Mouse (Mus musculus) spleen, adult 2 months (tissue): ENCODE results near the gene Fgf22. TPM values are rescaled to one million over a fixed set of nuclear protein-coding genes. Genes with fewer than 3 reads are reported as not detected.

Source experiments
- DNase-seq, 2 experiments: peaks; one replicate each; pipeline versions ENCODE4 v3.0.0 to v3.0.0-alpha.2; 2012 to 2021; ENCODE audit warnings: low spot score in 2 of 2, low read depth in 1 of 2
- H3K27ac ChIP-seq: fragments of 200-500 bp; 2 replicates; pipeline ENCODE4 v1.5.1; 2012; ENCODE audit warnings: low read length, inconsistent platforms; ENCODE audit not compliant: insufficient read depth
- H3K27me3 ChIP-seq: fragments of 200-500 bp; 2 replicates; pipeline ENCODE4 v1.6.1; 2012; ENCODE audit warnings: mild to moderate bottlenecking, moderate library complexity, low read length, inconsistent platforms; ENCODE audit not compliant: control insufficient read depth, insufficient read depth
- H3K36me3 ChIP-seq: fragments of 200-500 bp; 2 replicates; pipeline ENCODE4 v1.6.1; 2012; ENCODE audit warnings: mild to moderate bottlenecking, low read length, inconsistent platforms; ENCODE audit not compliant: control insufficient read depth, insufficient read depth
- H3K4me1 ChIP-seq: fragments of 200-500 bp; 2 replicates; pipeline ENCODE4 v1.6.1; 2011; ENCODE audit warnings: inconsistent platforms; ENCODE audit not compliant: control insufficient read depth, insufficient read depth, insufficient read length
- H3K4me3 ChIP-seq: fragments of 200-500 bp; 2 replicates; pipeline ENCODE4 v1.5.1; 2011; ENCODE audit warnings: mild to moderate bottlenecking, inconsistent platforms; ENCODE audit not compliant: insufficient read depth, insufficient read length; ENCODE audit errors: extremely low read depth
- CTCF ChIP-seq: fragments of 200-500 bp; IDR thresholded peaks from 2 replicates; pipeline ENCODE4 v1.5.1; 2011; ENCODE audit warnings: mild to moderate bottlenecking, inconsistent platforms; ENCODE audit not compliant: insufficient read depth, insufficient read length, insufficient replicate concordance; ENCODE audit errors: extremely low read depth
- POLR2A ChIP-seq: fragments of 200-500 bp; IDR thresholded peaks from 2 replicates; pipeline ENCODE4 v1.6.1; 2011; ENCODE audit warnings: low read depth, low read length, inconsistent platforms
- WGBS: fragments of 180-500 bp; shearing (Covaris S2); methylation state at CpG from one replicate; pipeline ENCODE4 v1.1.7; 2018; 5-methylcytosine and 5-hydroxymethylcytosine counted together
- polyA plus RNA-seq: library from polyadenylated mRNA; depleted of rRNA; stranded (reverse); fragments of >200 nt; gene quantifications from 2 replicates; pipeline ENCODE4 v1.2.3, GENCODE M21; 2012

Gene Fgf22
- polyA plus RNA-seq, 1 experiment: not detected

DNA sequence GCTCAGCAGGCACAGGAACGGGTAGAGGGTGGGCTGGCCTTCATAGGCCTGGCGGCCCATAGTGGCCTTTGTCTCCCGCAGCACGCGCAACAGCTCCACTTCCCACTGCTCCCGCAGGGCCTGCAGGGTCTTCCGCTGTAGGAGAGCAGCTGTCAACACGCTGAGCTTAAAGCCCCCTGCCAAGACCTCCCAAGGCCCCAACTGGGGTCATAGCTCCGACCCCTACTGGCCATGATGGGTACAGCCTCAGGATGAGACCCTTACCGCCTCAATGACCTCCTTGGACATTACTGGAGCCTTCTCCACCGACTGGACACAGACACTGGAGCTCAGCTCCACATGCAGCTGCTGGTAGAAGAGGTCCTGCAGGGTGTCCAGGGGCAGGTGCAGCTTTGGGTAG lies 14.0 kb upstream of the Fgf22 start:
- H3K4me1 ChIP-seq: no peaks in the 10 kb centered on the region
- H3K27ac ChIP-seq: no peak overlapping the region
- WGBS: 92% methylated on average over 11 of the region's 11 CpGs
- H3K27me3 ChIP-seq: no peaks in the 10 kb centered on the region
- TF ChIP-seq POLR2A (no peak), CTCF (no peak)
- H3K36me3 ChIP-seq: peaks cover 59% of the 10 kb centered on the region
- no peak overlapping the region for H3K4me3 ChIP-seq
- DNase-seq: no peak

- no peak for TF ChIP-seq CTCF
- TF ChIP-seq POLR2A: no peak
- Histone ChIP-seq H3K27me3 (no peaks in the 10 kb centered on the region), H3K27ac (no peak overlapping the region), H3K4me1 (peaks cover 3% of the 10 kb centered on the region), H3K36me3 (peaks cover 37% of the 10 kb centered on the region), H3K4me3 (no peak overlapping the region)
- 86% methylated on average over 11 of the region's 11 CpGs for WGBS
- DNase-seq: no peak
These were observed 11.7 kb upstream of the Fgf22 start for GRCm38 (mm10) chr10:79743161-79743560.

DNA sequence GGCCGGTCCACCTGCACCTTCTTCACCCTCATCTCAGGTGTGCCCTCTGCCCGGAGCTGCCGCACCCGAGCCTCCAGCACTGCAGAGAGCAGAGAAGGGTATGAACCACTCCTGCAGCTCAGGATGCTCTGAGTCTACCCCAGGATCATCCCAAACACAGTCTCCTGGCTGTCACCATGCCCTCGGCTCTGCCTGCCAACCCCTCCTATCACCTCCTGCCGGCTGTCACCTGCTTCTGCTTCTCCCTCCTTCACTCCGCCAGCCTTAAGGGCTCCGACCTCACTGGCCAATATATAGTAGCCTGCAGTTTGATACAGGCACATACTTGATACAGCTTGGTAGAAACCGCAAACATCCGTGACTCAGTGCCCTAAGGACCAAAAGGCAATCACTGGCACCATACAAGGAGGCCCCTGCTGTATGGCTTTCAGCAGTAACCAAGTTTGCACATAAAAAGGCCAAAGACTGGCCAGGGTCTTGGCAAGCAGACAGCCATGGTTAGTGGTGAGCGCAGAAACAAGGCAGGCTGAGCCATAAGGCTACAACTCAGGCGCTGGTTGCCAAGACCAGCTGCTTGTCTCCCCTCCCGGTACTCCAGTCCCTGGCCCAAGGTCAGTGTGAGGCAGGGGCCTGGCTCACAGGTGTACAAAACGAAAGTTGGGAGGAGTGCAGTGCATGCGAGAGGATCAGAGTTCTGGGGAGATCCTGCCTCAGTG lies 11.1 kb upstream of the Fgf22 start:
- WGBS: 91% methylated on average over 15 of the region's 15 CpGs
- Histone ChIP-seq H3K27ac (no peak overlapping the region), H3K27me3 (no peaks in the 10 kb centered on the region), H3K36me3 (peaks cover 34% of the 10 kb centered on the region), H3K4me3 (no peak overlapping the region), H3K4me1 (peaks cover 3% of the 10 kb centered on the region)
- TF ChIP-seq POLR2A: no peak
- TF ChIP-seq CTCF: no peak
- DNase-seq: no peak

DNA sequence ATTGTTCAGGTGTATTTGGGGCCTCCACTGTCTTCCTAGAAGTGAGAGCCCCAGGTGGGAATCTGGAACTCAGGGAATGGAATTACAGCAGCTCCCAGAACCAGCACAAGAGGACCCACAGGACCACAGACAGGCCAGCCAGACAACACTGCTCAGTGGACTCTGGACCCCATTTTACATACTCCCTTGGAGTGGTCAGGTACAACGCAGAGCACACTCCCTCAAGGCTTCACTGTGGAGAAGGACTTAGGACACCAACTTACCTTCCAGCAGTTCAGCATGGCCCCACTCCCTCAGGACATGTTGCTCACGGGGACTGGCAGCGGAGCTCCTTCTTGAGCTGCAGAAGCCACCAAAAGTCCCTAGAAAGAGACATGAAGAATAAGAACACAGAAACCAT lies 9.5 kb upstream of the Fgf22 start:
- TF ChIP-seq CTCF: no peak
- TF ChIP-seq POLR2A: no peak
- Histone ChIP-seq H3K4me1 (peaks cover 3% of the 10 kb centered on the region), H3K27ac (no peak overlapping the region), H3K36me3 (peaks cover 19% of the 10 kb centered on the region), H3K4me3 (no peak overlapping the region), H3K27me3 (no peaks in the 10 kb centered on the region)
- no peak for DNase-seq
- 94% methylated on average over 3 of the region's 3 CpGs for WGBS

DNA sequence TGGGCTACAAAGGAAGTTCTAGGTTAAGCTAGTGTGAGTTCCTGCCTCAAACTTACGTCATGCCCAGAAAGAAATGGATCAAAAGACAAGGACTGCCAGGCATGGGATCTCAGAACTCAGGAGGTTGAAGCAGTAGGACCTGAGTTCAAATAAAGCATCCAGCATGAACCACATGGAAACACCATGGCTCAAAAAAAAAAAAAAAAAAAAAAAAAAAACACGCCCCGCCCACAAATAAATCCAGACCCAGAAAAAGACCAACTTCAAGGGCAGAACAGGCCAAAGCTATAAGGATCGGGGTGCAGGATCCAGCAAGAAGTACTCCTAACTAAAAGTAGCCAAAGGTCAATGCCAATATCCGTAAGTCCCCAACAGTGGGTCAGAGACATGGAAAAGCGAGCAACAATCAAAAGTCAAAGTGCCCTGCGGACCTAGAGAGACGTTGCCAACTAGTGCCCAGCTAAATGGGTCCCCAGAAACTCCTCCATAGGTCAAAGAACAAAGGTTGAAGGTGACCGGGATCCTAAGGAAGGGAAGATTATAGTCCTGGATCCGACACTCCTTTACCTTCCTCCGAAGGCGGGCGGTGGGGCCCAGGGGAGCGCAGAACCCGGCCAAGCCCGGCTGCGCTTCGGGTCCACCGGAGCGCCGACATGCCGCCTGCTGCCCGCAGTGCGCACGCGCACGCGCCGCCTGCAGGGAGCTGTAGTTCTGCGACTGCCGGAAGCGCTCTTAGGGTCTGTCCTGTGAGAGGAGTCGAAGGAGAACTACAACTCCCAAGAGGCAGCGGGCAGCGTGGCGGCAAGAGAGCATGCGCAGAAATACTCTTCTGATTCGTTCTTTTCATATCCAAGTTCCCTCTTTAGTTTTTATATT lies 8.7 kb upstream of the Fgf22 start, which contains the start of gene Polrmt:
Gene Polrmt, minus strand, starts transcription at position 684 of the 876 bp plus-strand sequence.
- Histone ChIP-seq H3K36me3 (peaks cover 13% of the 10 kb centered on the region), H3K4me3 (peak within 1 kb of the TSS; percentile 74), H3K27ac (peak within 1 kb of the TSS; percentile 20; the same call in 1 of the 2 replicates), H3K4me1 (peaks cover 3% of the 10 kb centered on the region), H3K27me3 (no peaks in the 10 kb centered on the region)
- DNase-seq: peak; percentile 94
- TF ChIP-seq POLR2A (no peak), CTCF (no peak)
- WGBS: 3% methylated on average over 38 of the region's 38 CpGs

DNA sequence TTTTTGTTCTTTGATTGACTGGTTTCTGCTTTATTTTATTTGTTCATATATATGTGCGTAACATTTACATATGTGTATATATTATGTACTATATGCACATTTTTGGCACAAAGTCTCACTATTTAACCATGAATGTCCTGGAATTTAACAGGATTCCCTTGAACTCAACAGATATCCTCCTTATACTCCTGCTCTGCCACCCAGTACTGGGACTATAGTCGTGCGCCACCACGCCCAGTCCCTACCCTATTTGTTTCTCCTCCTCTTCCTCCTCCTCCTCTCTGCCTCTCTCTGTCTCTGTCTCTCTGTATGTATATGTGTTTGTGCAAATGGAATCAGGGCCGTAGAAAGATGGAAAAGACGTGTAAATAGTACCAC lies 8.1 kb upstream of the Fgf22 start:
- WGBS: 26% methylated on average over 6 of the region's 6 CpGs
- H3K36me3 ChIP-seq: peaks cover 8% of the 10 kb centered on the region
- no peak overlapping the region; the same call in 1 of the 2 replicates for H3K4me3 ChIP-seq
- H3K27me3 ChIP-seq: no peaks in the 10 kb centered on the region
- no peak for TF ChIP-seq POLR2A
- TF ChIP-seq CTCF: no peak
- H3K27ac ChIP-seq: no peak overlapping the region
- H3K4me1 ChIP-seq: peaks cover 3% of the 10 kb centered on the region
- no peak for DNase-seq

GRCm38 (mm10) chr10:79748496-79748895 lies 6.4 kb upstream of the Fgf22 start:
- no peak for DNase-seq
- Histone ChIP-seq H3K4me3 (no peak overlapping the region), H3K4me1 (peaks cover 3% of the 10 kb centered on the region), H3K36me3 (peaks cover 2% of the 10 kb centered on the region; the same call in 1 of the 2 replicates), H3K27me3 (no peaks in the 10 kb centered on the region), H3K27ac (no peak overlapping the region)
- 89% methylated on average over 6 of the region's 6 CpGs for WGBS
- TF ChIP-seq CTCF (no peak), POLR2A (no peak)
